Mouse (Mus musculus) G1E (cell line): ENCODE measurements around the gene Cd200r3.

Source experiments
- CTCF ChIP-seq: IDR thresholded peaks from 2 replicates; pipeline ENCODE4 v1.5.1; 2012; ENCODE audit warnings: low read depth, low read length, inconsistent platforms, mixed read lengths
- GATA1 ChIP-seq: IDR thresholded peaks from 2 replicates; pipeline ENCODE4 v1.6.1; 2012; ENCODE audit warnings: borderline replicate concordance, low read length, inconsistent platforms, mixed read lengths
- GATA2 ChIP-seq: IDR thresholded peaks from 2 replicates; pipeline ENCODE4 v1.6.1; 2012; ENCODE audit warnings: low read depth, low read length, inconsistent platforms, borderline replicate concordance
- POLR2AphosphoS5 ChIP-seq: IDR thresholded peaks from 2 replicates; pipeline ENCODE4 v1.6.1; 2012; ENCODE audit warnings: low read depth, low read length, inconsistent platforms; ENCODE audit not compliant: insufficient replicate concordance
- TAL1 ChIP-seq: conservative IDR thresholded peaks from 2 replicates; pipeline ENCODE4 v1.6.1; 2012; ENCODE audit warnings: low read depth, low read length, inconsistent platforms, mixed read lengths

DNA sequence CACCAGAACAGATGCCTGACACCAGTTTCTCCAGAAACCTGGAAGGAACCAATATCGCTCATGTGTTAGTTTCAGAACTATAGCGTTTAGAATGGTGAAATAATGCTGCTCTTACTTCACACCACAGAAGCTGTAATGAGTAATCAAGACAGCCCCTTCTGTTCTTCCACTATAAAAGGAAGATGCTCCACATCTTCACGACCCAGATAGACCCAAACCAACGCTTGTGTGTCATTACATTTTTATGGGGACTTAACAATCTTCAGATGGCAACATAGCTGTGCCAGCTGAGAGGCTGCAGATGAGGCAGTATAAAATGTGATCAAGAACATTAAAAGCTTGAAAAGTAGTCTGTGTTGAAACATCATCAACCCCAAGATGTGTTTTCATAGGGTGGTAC lies 64.3 kb downstream of the Cd200r3 start:
- TF ChIP-seq GATA1, result no peak
- TF ChIP-seq GATA2, result no peak
- TF ChIP-seq CTCF, result no peak
- no peak for TF ChIP-seq TAL1
- no peak for TF ChIP-seq POLR2AphosphoS5
